15 mouse cellular contexts compared by ENCODE assay signal in genomic region chr11:112107314-112107713, GRCm38 (mm10).
DNase-seq lines count a peak whose midpoint lies in the region; ATAC-seq and TF ChIP-seq lines count a peak whose summit lies in the region.
"Had no signal": no experiment of that assay in that cellular context is flagged by ENCODE, and none has a peak within 500 bp of the region (broad histone marks: within the 10 kb centered on the region; RNA-seq: fewer than 3 reads in every experiment).

No protein-coding gene starts in this region.

- no peak for TF ChIP-seq CTCF in kidney, postnatal 0 days (IDR thresholded peaks at IDR 0.05; ENCODE audit: low read depth)

- no peak overlapping the region for H3K9ac ChIP-seq in kidney, postnatal 0 days (ENCODE audit: low read depth, low read length)
- H3K9ac ChIP-seq: midbrain, embryonic 13.5 days; neural tube, embryonic 13.5 days had no signal

- no peaks in the 10 kb centered on the region for H3K36me3 ChIP-seq in kidney, postnatal 0 days (ENCODE audit: insufficient read depth, low read length)
- H3K36me3 ChIP-seq: midbrain, embryonic 13.5 days; neural tube, embryonic 13.5 days had no signal

- no peak overlapping the region for H3K4me3 ChIP-seq in kidney, postnatal 0 days (replicated peaks; ENCODE audit: low read depth, low read length)
- H3K4me3 ChIP-seq: midbrain, embryonic 13.5 days; neural tube, embryonic 13.5 days had no signal

- no peaks in the 10 kb centered on the region for H3K27me3 ChIP-seq in kidney, postnatal 0 days (ENCODE audit: insufficient read depth, low read length)
- H3K27me3 ChIP-seq: CH12.LX; midbrain, embryonic 13.5 days; neural tube, embryonic 13.5 days; Patski had no signal

- WGBS in kidney, postnatal 0 days, result 39% methylated on average over 7 of the region's 7 CpGs

- no peak overlapping the region for H3K27ac ChIP-seq in kidney, postnatal 0 days
- H3K27ac ChIP-seq: midbrain, embryonic 13.5 days; neural tube, embryonic 13.5 days had no signal

- no peaks in the 10 kb centered on the region for H3K9me3 ChIP-seq in kidney, postnatal 0 days (replicated peaks; ENCODE audit: low read length)
- H3K9me3 ChIP-seq: midbrain, embryonic 13.5 days; neural tube, embryonic 13.5 days had no signal

- intact Hi-C loops in left cerebral cortex, postnatal 14 days (cut with DNase I), result loop anchor here (10.0 kb wide), 1 partner anchor 453 kb away; no protein-coding TSS in a partner anchor

- no peak for ATAC-seq in kidney, postnatal 0 days (replicated peaks; ENCODE audit: low FRiP score, low read depth)
- ATAC-seq: forebrain, embryonic 14.5 days; hindbrain, embryonic 16.5 days; midbrain, embryonic 13.5 days; Patski had no signal

- DNase-seq in kidney, postnatal 0 days (ENCODE audit: low spot score), result peak; percentile 57
- DNase-seq in kidney, adult 18-20 months, result no peak
- peak; percentile 48 for DNase-seq in right cerebral cortex, adult 18-20 months
- no peak for DNase-seq in right cerebral cortex, postnatal 4 days
- peak; percentile 37 to 79 for DNase-seq in left cerebral cortex, postnatal 14 days (ENCODE audit: low spot score in 2 of 2)
- peak; percentile 76 for DNase-seq in telencephalon, adult 2 months (ENCODE audit: low read depth, low spot score)
- no peak for DNase-seq in testis, postnatal 10 days (ENCODE audit: low spot score)
- DNase-seq: cerebellum, postnatal 36 days; lung, adult 18-20 months had no signal

- H3K4me1 ChIP-seq in kidney, postnatal 0 days (replicated peaks; ENCODE audit: insufficient read depth, low read length), result no peaks in the 10 kb centered on the region
- H3K4me1 ChIP-seq: midbrain, embryonic 13.5 days had no signal

- no peak overlapping the region for H3K4me2 ChIP-seq in kidney, postnatal 0 days (ENCODE audit: low read length)
- H3K4me2 ChIP-seq: midbrain, embryonic 13.5 days; neural tube, embryonic 13.5 days had no signal

Comparison
In these comparisons a context has a peak if more than half of its experiments do, and no peak if none do; other contexts are left out.
1. DNase-seq: peak in kidney, postnatal 0 days (single experiment), right cerebral cortex, adult 18-20 months (single experiment), left cerebral cortex, postnatal 14 days (2 of 2) and telencephalon, adult 2 months (single experiment); none in kidney, adult 18-20 months (single experiment), right cerebral cortex, postnatal 4 days (single experiment) and testis, postnatal 10 days (single experiment).